Mouse (Mus musculus) kidney, embryonic 15.5 days (tissue): ENCODE results near the gene Kcnj14. TPM values are rescaled to one million over a fixed set of nuclear protein-coding genes. Genes with fewer than 3 reads are reported as not detected.

Experiments
- ATAC-seq: fragments of 200-750 bp; cut with Nextera tagmentation; replicated peaks from 2 replicates; pipeline ENCODE4 v1.8.0; 2017; ENCODE audit warnings: moderate TSS enrichment; ENCODE audit not compliant: low FRiP score
- H3K27ac ChIP-seq: fragments of 300-500 bp; sonication (generic); 2 replicates; pipeline ENCODE4 v1.5.1; 2015; ENCODE audit warnings: mild to moderate bottlenecking, inconsistent platforms
- H3K27me3 ChIP-seq: fragments of 300-500 bp; sonication (generic); 2 replicates; pipeline ENCODE4 v1.6.1; 2015; ENCODE audit warnings: inconsistent platforms
- H3K36me3 ChIP-seq: fragments of 300-500 bp; sonication (generic); 2 replicates; pipeline ENCODE4 v1.6.1; 2015; ENCODE audit warnings: inconsistent platforms
- H3K4me1 ChIP-seq: fragments of 300-500 bp; sonication (generic); 2 replicates; pipeline ENCODE4 v1.6.1; 2015; ENCODE audit warnings: inconsistent platforms
- H3K4me2 ChIP-seq: fragments of 300-500 bp; sonication (generic); 2 replicates; pipeline ENCODE4 v1.6.1; 2015; ENCODE audit warnings: moderate library complexity, mild to moderate bottlenecking, inconsistent platforms
- H3K4me3 ChIP-seq: fragments of 300-500 bp; sonication (generic); replicated peaks from 2 replicates; pipeline ENCODE4 v1.5.1; 2015; ENCODE audit warnings: mild to moderate bottlenecking, inconsistent platforms
- H3K9ac ChIP-seq: fragments of 300-500 bp; sonication (generic); 2 replicates; pipeline ENCODE4 v1.6.1; 2015; ENCODE audit warnings: mild to moderate bottlenecking, inconsistent platforms
- H3K9me3 ChIP-seq: fragments of 300-500 bp; sonication (generic); replicated peaks from 2 replicates; pipeline ENCODE4 v1.6.1; 2016; ENCODE audit warnings: inconsistent platforms
- WGBS: fragments of 180-500 bp; shearing (Covaris S2); methylation state at CpG from one replicate; pipeline ENCODE4 v1.1.7; 2015; ENCODE audit warnings: mixed read lengths; 5-methylcytosine and 5-hydroxymethylcytosine counted together
- polyA plus RNA-seq: library from polyadenylated mRNA; unstranded; fragments of >200 nt; fragmentation: Nextera tagmentation; extraction: Ambion mirVana; gene quantifications from 2 replicates; pipeline ENCODE4 v1.2.1, GENCODE M21; 2015

Gene Kcnj14
- polyA plus RNA-seq, 1 experiment from 2014 or later, result 1.6 TPM

- no peak for ATAC-seq
- Histone ChIP-seq H3K27ac (no peak overlapping the region), H3K9ac (no peak overlapping the region), H3K27me3 (peaks cover 6% of the 10 kb centered on the region), H3K9me3 (no peaks in the 10 kb centered on the region), H3K4me1 (peaks cover 17% of the 10 kb centered on the region), H3K36me3 (peaks cover 69% of the 10 kb centered on the region), H3K4me3 (no peak overlapping the region), H3K4me2 (no peak overlapping the region)
- WGBS, result 92% methylated on average over 7 of the region's 7 CpGs
Observed at GRCm38 (mm10) chr7:45826631-45827030, 2.0 kb upstream of the Kcnj14 start.

- Histone ChIP-seq H3K9ac (no peak overlapping the region), H3K4me3 (no peak overlapping the region), H3K27ac (no peak overlapping the region), H3K9me3 (no peaks in the 10 kb centered on the region), H3K4me1 (peaks cover 5% of the 10 kb centered on the region; the same call in 1 of the 2 replicates), H3K36me3 (peaks cover 31% of the 10 kb centered on the region), H3K27me3 (peaks cover 2% of the 10 kb centered on the region; the same call in 1 of the 2 replicates), H3K4me2 (no peak overlapping the region)
- no peak for ATAC-seq
Observed at GRCm38 (mm10) chr7:45820913-45821312, 3.7 kb downstream of the Kcnj14 start.

GRCm38 (mm10) chr7:45819843-45820242 lies 4.7 kb downstream of the Kcnj14 start:
- peaks cover 12% of the 10 kb centered on the region for H3K4me1 ChIP-seq
- H3K9ac ChIP-seq, result no peak overlapping the region
- ATAC-seq, result no peak; the same call in 1 of the 2 replicates
- no peak overlapping the region for H3K27ac ChIP-seq
- no peaks in the 10 kb centered on the region for H3K9me3 ChIP-seq
- H3K36me3 ChIP-seq, result peaks cover 21% of the 10 kb centered on the region
- peak overlapping the region; percentile 29 for H3K4me3 ChIP-seq
- WGBS, result 9% methylated on average over 25 of the region's 25 CpGs
- peaks cover 2% of the 10 kb centered on the region; the same call in 1 of the 2 replicates for H3K27me3 ChIP-seq
- H3K4me2 ChIP-seq, result peak overlapping the region; percentile 55

- 52% methylated on average over 2 of the region's 2 CpGs for WGBS
Observed at GRCm38 (mm10) chr7:45815984-45816351, 8.6 kb downstream of the Kcnj14 start.

GRCm38 (mm10) chr7:45815323-45815983 lies 9.1 kb downstream of the Kcnj14 start:
- H3K27me3 ChIP-seq, result peaks cover 2% of the 10 kb centered on the region; the same call in 1 of the 2 replicates
- 0 out of 2 replicates have a peak overlapping the region, but pooled peaks have one; percentile 7 for H3K27ac ChIP-seq
- ATAC-seq, result no peak
- peaks cover 31% of the 10 kb centered on the region for H3K4me1 ChIP-seq
- WGBS, result 60% methylated on average over 10 of the region's 10 CpGs
- no peaks in the 10 kb centered on the region for H3K9me3 ChIP-seq
- H3K4me3 ChIP-seq, result peak overlapping the region; percentile 86; the same call in 1 of the 2 replicates
- H3K4me2 ChIP-seq, result peak overlapping the region; percentile 63
- H3K9ac ChIP-seq, result peak overlapping the region; percentile 14; the same call in 1 of the 2 replicates
- H3K36me3 ChIP-seq, result peaks cover 27% of the 10 kb centered on the region

More at GRCm38 (mm10) chr7:45815984-45816351, 8.6 kb downstream of the Kcnj14 start:
- Histone ChIP-seq H3K36me3 (peaks cover 22% of the 10 kb centered on the region), H3K4me2 (no peak overlapping the region), H3K27me3 (peaks cover 2% of the 10 kb centered on the region; the same call in 1 of the 2 replicates), H3K27ac (no peak overlapping the region), H3K9me3 (no peaks in the 10 kb centered on the region), H3K4me3 (no peak overlapping the region), H3K4me1 (peaks cover 31% of the 10 kb centered on the region), H3K9ac (no peak overlapping the region)
- ATAC-seq, result no peak

GRCm38 (mm10) chr7:45814841-45815240 lies 9.7 kb downstream of the Kcnj14 start:
- Histone ChIP-seq H3K9ac (peak overlapping the region; percentile 14; the same call in 1 of the 2 replicates), H3K9me3 (no peaks in the 10 kb centered on the region), H3K4me1 (peaks cover 29% of the 10 kb centered on the region), H3K27me3 (peaks cover under 1% of the 10 kb centered on the region; the same call in 1 of the 2 replicates), H3K4me2 (peak overlapping the region; percentile 63), H3K27ac (0 out of 2 replicates have a peak overlapping the region, but pooled peaks have one; percentile 7), H3K4me3 (peak overlapping the region; percentile 86), H3K36me3 (peaks cover 33% of the 10 kb centered on the region)
- ATAC-seq, result no peak
- 8% methylated on average over 5 of the region's 5 CpGs for WGBS

- Histone ChIP-seq H3K36me3 (peaks cover 41% of the 10 kb centered on the region), H3K4me1 (peaks cover 26% of the 10 kb centered on the region), H3K4me2 (peak within 1 kb of the TSS; percentile 76), H3K9me3 (no peaks in the 10 kb centered on the region), H3K9ac (peak within 1 kb of the TSS; percentile 98), H3K27ac (peak within 1 kb of the TSS; percentile 100), H3K27me3 (no peaks in the 10 kb centered on the region), H3K4me3 (peak within 1 kb of the TSS; percentile 86)
- peak; percentile 99 for ATAC-seq
- whole genome bisulfite sequencing, result under 1% methylated on average over 61 of the region's 92 CpGs
Observed at GRCm38 (mm10) chr7:45813787-45814779, 10.5 kb downstream of the Kcnj14 start, which contains the start of gene Cyth2. TSS of gene Cyth2 (minus strand) at chr7:45814581.

GRCm38 (mm10) chr7:45812921-45813320 lies 11.7 kb downstream of the Kcnj14 start:
- peak overlapping the region; percentile 100 for H3K27ac ChIP-seq
- no peaks in the 10 kb centered on the region for H3K9me3 ChIP-seq
- H3K36me3 ChIP-seq, result peaks cover 52% of the 10 kb centered on the region
- WGBS, result 79% methylated on average over 8 of the region's 8 CpGs
- peak overlapping the region; percentile 98 for H3K9ac ChIP-seq
- H3K4me3 ChIP-seq, result peak overlapping the region; percentile 86
- peak overlapping the region; percentile 76 for H3K4me2 ChIP-seq
- no peak for ATAC-seq
- H3K27me3 ChIP-seq, result no peaks in the 10 kb centered on the region
- peaks cover 26% of the 10 kb centered on the region for H3K4me1 ChIP-seq

- Histone ChIP-seq H3K4me3 (no peak overlapping the region), H3K27ac (no peak overlapping the region), H3K27me3 (no peaks in the 10 kb centered on the region), H3K4me1 (peaks cover 16% of the 10 kb centered on the region), H3K9ac (no peak overlapping the region), H3K36me3 (peaks cover 74% of the 10 kb centered on the region), H3K4me2 (no peak overlapping the region), H3K9me3 (no peaks in the 10 kb centered on the region)
- ATAC-seq, result no peak
- WGBS, result 85% methylated on average over 14 of the region's 14 CpGs
Observed at GRCm38 (mm10) chr7:45809276-45810075, 15.1 kb downstream of the Kcnj14 start.

- Histone ChIP-seq H3K27me3 (no peaks in the 10 kb centered on the region), H3K9ac (no peak overlapping the region), H3K4me3 (no peak overlapping the region), H3K36me3 (peaks cover 74% of the 10 kb centered on the region), H3K27ac (no peak overlapping the region), H3K4me2 (no peak overlapping the region), H3K9me3 (no peaks in the 10 kb centered on the region), H3K4me1 (peaks cover 16% of the 10 kb centered on the region)
- ATAC-seq, result no peak
- WGBS, result 44% methylated on average over 11 of the region's 11 CpGs
Observed at GRCm38 (mm10) chr7:45808471-45808870, 16.1 kb downstream of the Kcnj14 start.

GRCm38 (mm10) chr7:45805941-45806340 lies 18.6 kb downstream of the Kcnj14 start:
- Histone ChIP-seq H3K4me1 (peaks cover 4% of the 10 kb centered on the region), H3K36me3 (peaks cover 52% of the 10 kb centered on the region), H3K4me2 (no peak overlapping the region), H3K9me3 (no peaks in the 10 kb centered on the region), H3K4me3 (no peak overlapping the region), H3K9ac (no peak overlapping the region), H3K27me3 (no peaks in the 10 kb centered on the region), H3K27ac (no peak overlapping the region)
- no peak for ATAC-seq
- WGBS, result 66% methylated on average over 5 of the region's 5 CpGs
